Mouse (Mus musculus): Measurements from ENCODE around the gene Cacnb1.

The Cacnb1 gene

DNA sequence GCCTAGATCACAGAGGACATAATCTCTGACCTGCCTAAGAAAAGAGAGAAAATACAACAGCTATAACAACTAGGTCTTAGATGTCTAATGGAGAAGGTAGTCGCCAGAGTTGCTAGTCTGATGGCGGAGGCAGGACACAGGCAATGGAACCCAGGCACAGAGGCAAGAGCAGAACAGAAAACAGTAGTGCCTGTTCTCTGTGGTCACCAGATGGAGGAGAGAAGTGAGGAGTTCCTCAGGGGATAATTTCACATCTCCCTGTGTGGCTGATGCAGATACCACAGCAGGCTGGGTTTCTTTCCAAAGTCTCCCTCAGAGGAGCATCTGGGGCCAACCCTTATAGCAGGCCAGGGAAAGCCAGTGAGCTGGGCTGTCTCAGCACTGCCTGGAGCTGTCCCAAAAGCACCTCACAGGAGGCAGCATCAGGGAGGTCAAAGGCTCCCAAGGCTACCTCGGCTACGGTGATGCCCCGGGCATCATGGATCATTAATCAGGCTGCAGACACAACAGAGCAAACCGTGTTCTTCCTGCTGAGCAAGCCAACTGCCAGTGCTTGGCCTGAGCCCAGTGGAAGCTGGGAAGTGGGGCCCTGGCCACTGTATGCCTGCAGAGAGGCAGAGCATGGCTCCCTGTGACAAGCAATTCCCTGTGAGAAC lies 65.8 kb downstream of the Cacnb1 start:
- no peak for DNase-seq (ENCODE audit: low spot score in 2 of 2)

GRCm38 (mm10) chr11:97955915-97956314 lies 66.9 kb downstream of the Cacnb1 start:
- DNase-seq (ENCODE audit: low spot score in 2 of 2): no peak

GRCm38 (mm10) chr11:97955146-97955902 lies 67.5 kb downstream of the Cacnb1 start:
- DNase-seq (ENCODE audit: low spot score in 2 of 2): no peak

- DNase-seq (ENCODE audit: low spot score in 2 of 2): no peak
Observed at GRCm38 (mm10) chr11:97954469-97955141, 68.2 kb downstream of the Cacnb1 start.

GRCm38 (mm10) chr11:97953939-97954275 lies 68.9 kb downstream of the Cacnb1 start:
- no peak for DNase-seq (ENCODE audit: low spot score in 2 of 2)

GRCm38 (mm10) chr11:97953179-97953938 lies 69.5 kb downstream of the Cacnb1 start:
- DNase-seq (ENCODE audit: low spot score in 2 of 2): no peak

- DNase-seq (ENCODE audit: low spot score in 2 of 2): no peak
Observed at GRCm38 (mm10) chr11:97952367-97953006, 70.3 kb downstream of the Cacnb1 start.
